Mouse (Mus musculus): ENCODE measurements at regions not wholly inside any gene's neighbourhood (a gene's known extent, or its start where the extent isn't known, plus 50 kb on each side); places are given as distances from the start of the nearest gene placed in this dataset.

- DNase-seq (ENCODE audit: low spot score) = no peak
Measured at GRCm38 (mm10) chr16:86159021-86159815, 257.6 kb upstream of the Adamts5 start.

DNA sequence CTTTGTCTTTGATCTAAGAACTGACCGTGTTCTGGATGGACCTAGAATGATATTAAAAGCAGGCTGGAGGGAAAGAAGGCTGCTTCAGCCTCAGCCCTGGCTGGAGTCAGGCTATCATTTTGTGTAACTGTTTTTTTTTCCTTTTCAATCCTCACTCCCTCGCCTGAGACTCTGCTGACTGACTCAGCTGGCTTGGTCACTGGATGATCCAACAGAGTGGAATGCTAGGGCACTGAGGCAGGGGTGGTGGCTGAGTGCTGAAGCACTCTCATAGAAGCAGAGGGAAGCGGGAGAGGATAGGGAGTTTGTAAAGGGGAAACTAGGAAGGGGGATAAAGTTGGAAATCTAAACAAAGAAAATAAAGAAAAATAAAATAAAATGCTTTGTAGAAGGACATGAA, 236.5 kb upstream of the Adamts5 start:
- DNase-seq (ENCODE audit: low spot score) = peak; percentile 75

DNA sequence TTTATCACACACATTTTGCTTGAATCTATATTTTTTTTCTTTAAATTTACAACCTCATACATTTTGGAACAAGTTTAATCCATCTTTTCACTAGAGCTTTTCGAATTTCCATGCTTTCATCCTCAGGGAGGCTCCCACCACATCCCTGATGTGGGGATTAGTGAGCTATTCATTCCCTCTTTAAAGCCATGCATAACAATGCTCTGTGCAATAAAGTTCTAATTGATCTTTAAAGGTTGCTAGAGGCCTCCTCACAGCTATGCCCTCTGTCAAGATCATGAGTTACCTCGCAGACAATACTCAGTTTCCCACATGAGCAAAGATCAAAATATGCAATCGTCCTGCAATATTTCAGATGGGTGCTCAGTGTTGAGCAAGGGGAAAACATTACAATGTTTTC, 234.5 kb upstream of the Adamts5 start:
- no peak for DNase-seq (ENCODE audit: low spot score)

- no peak for DNase-seq (ENCODE audit: low spot score)
Measured at GRCm38 (mm10) chr16:86127391-86127790, 225.8 kb upstream of the Adamts5 start.

- no peak for DNase-seq (ENCODE audit: low spot score)
Measured at GRCm38 (mm10) chr16:86124182-86124581, 222.6 kb upstream of the Adamts5 start.

GRCm38 (mm10) chr16:86122936-86123335, 221.3 kb upstream of the Adamts5 start:
- no peak for DNase-seq (ENCODE audit: low spot score)

GRCm38 (mm10) chr16:86117959-86118358, 216.3 kb upstream of the Adamts5 start:
- no peak for DNase-seq (ENCODE audit: low spot score)

GRCm38 (mm10) chr16:86115587-86116376, 214.2 kb upstream of the Adamts5 start:
- DNase-seq (ENCODE audit: low spot score) = no peak

DNA sequence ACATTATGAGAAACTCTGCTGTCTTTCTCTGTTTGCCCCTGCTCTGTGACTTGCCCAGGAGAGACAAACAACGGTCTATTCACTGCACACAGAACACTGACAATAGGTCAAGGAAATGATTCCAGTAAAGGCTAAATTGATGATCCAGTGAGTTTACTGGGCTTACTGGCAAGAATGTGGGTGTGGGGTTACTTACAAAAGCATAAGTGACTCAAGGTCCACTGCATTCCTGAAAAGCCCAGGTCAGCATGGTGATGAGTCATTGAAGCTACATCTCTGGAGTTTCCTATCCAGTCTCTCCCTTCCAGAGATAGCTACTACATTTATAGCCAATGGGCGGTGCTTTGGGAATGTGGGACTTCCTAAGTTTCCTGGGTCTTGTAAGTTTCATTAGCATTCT, 192.8 kb upstream of the Adamts5 start:
- peak; percentile 24 for DNase-seq (ENCODE audit: low spot score)

DNA sequence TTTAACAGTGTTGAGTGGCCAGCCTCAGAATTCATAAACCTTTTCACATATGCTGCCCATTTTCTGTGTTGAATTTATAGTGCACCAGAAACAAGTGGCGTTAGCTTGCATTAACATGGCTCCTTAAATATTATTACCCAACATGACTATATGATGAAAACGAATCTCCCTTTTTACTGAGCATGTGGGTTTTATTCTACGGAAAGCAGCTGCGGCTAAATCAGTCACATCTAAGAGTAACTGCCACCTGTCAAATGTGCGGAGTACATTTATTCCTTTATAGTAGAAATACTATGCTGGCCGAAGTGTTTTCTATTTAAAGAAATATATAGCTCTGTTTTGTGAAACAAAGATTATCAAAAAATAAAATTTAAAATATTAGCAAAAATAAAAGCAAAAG, 188.5 kb upstream of the Adamts5 start:
- DNase-seq (ENCODE audit: low spot score) = no peak

- DNase-seq (ENCODE audit: low spot score) = no peak
Measured at GRCm38 (mm10) chr16:86087421-86087820, 185.8 kb upstream of the Adamts5 start.

DNA sequence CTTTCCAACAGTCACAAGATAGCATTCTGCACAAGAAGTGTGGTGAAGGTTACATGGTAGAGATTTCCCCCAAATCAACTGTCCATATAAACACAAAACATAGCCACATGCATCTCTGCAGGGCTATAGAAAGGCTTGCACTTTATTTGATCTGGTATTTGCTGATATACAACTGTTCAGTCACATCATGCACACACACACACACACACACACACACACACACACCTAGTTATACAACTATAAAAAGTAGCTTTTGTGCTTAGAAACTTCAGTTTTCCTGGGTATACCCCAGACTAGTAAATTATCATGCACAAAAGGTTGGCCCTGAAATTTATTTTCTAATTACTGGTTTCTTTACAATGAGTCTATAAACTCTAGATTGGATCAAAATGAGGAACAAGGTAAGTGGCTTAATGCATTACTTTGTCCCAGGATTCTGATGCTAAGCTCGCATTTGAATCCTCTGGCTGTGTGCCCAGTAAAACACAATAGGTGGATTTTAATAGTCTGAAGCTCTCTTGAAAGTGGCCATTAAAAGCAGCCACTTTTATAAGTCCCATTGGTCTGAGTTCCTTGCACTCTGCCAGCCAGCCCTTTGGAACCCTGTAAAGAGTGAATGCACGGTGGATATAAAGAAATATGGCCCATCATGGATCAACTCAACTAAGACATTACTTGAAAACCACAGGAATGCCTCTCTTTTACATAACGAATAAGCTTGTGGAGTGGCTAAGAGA, 166.2 kb upstream of the Adamts5 start:
- no peak for DNase-seq (ENCODE audit: low spot score)

DNA sequence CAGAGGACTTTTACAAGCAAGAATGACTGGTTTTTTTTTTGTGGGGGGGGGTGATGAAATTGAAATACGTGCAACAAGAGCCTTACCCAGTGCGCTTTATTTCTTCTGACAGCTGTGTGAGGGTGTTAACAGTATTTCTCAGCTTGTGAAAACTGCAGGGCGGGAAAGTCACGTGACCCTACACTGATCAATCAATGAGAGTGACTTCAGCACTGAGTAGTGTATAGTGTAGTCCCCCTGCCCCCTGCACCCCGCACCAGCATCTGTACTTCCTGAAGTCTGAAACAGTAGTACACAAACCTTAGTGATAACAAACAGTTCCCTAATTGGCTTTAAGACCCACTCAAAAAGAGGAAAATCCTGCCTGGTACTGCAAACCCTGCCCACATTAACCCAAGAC, 158.5 kb upstream of the Adamts5 start:
- no peak for DNase-seq (ENCODE audit: low spot score)

GRCm38 (mm10) chr16:86044695-86045094, 143.1 kb upstream of the Adamts5 start:
- no peak for DNase-seq (ENCODE audit: low spot score)

GRCm38 (mm10) chr16:86034772-86035171, 133.1 kb upstream of the Adamts5 start:
- DNase-seq (ENCODE audit: low spot score) = no peak

GRCm38 (mm10) chr16:86027700-86028099, 126.1 kb upstream of the Adamts5 start:
- peak; percentile 9 for DNase-seq (ENCODE audit: low spot score)

- DNase-seq (ENCODE audit: low spot score) = peak; percentile 44
Measured at GRCm38 (mm10) chr16:86015336-86015735, 113.7 kb upstream of the Adamts5 start.

DNA sequence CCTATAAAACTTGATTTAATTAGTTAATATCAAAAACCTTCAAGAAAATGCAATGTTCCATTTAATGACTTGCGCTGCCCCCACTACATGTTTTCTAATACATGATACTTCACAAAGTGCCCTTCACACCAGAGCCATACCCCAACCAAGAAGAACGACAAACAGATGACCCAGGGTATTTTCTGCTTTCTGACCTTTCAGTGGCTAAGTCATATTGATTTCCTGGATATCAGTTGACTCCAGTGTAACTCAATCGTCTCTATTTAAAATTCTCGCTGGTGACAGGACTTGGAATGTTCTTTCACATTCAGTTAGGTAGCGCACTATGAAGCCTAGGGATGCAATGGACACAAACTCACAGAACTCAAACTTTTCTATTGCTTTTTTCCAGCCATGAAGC, 109.4 kb upstream of the Adamts5 start:
- no peak for DNase-seq (ENCODE audit: low spot score)

DNA sequence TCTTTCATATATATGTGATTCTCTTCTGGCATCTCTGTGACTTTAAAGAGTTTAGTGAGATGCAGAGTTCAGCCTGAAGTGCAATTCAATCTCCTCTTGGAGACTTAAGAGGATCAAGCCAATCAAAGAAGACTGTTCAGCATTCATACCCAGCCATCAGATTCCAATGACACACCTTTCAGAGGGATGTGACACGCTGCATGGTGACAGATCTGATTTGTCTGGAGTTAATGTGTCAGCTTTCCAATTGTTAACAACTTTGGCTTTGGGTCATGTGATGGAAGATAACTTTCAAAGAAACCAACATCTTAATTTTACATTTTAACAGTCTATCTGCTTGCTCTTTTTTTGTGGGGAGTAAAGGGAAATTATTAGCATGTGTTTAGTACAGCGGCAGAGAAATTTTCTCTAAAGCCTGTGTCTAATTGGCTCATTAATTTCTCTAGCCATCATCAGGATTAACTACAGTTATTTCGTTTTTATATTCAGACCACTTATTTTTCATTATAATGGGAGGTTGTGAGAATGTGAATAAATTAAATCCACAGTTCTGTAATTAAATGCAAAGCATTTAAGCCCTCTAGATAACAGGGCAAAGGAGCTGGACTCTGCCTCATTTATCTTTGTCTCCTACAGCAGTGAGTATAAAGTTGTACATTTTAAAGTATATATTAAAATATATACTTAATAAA, 108.2 kb upstream of the Adamts5 start:
- no peak for DNase-seq (ENCODE audit: low spot score)

DNA sequence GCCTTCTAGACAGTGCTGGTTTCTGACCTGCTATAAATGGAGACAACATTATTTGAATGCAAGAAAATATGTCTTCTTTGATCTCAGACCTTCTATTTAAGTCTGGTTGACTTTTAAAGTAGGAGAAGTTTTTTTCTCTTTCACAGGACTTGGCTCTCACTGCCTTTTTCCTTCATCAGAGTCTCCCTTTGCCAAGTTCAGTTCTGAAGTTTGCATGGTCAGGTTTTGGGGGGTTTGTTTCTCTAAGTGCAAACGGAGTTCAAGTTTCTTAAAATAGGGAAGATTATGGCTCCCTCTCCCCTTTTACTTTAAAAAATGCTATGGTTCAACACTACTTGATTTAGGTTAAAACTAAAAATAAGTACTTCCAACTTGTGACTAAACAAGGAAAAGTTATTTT, 106.2 kb upstream of the Adamts5 start:
- DNase-seq (ENCODE audit: low spot score) = no peak

- no peak for DNase-seq (ENCODE audit: low spot score)
Measured at GRCm38 (mm10) chr16:86000846-86001245, 99.2 kb upstream of the Adamts5 start.

GRCm38 (mm10) chr16:85985841-85986240, 84.2 kb upstream of the Adamts5 start:
- peak; percentile 30 for DNase-seq (ENCODE audit: low spot score)

Data from adipocyte (in vitro differentiated cells).